Mouse (Mus musculus) heart, postnatal 4 days (tissue): Measurements from ENCODE around the gene Sbk1. TPM values are rescaled to one million over a fixed set of nuclear protein-coding genes. Genes with fewer than 3 reads are reported as not detected.
A peak's percentile ranks its signal among the peaks of the same experiment; 100 is the strongest.
"Not testable (repeated sequence)": the region's sequence is repeated elsewhere in the genome, so short reads cannot be mapped to it uniquely, and the experiment has no call there.

Experiments
- DNase-seq: peaks from one replicate; pipeline ENCODE4 v3.0.0; 2021
- total RNA-seq, 2 experiments: library from RNA; stranded (reverse); gene quantifications; 2 replicates each; pipeline ENCODE4 v1.2.3; 2021

Sbk1 gene
- total RNA-seq, 2 experiments from 2014 or later: 40.4 to 46.3 TPM

- no peak for DNase-seq
Measured at GRCm38 (mm10) chr7:126288104-126288497, 15.7 kb downstream of the Sbk1 start.

- DNase-seq: no peak
Measured at GRCm38 (mm10) chr7:126288571-126289091, 16.2 kb downstream of the Sbk1 start.

DNA sequence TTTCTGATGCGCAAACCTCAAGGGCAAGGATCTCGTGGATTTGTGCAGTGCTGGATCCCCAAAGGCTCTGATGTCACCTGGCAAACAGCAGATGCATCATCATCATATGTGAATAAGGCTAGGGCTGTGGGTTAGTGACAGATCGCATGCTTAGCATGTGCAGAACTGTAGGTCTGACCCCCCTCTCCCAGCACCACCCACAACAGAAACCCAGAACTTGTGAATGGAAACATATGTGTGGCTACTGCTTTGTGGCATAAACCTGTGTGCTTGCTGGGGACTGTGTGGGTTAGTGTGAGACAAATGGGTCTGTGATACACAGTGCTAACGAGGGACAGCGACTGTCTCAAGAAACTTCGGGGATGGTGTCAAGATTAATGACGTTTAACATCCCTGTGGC lies 17.0 kb downstream of the Sbk1 start:
- DNase-seq: no peak

- DNase-seq: no peak
Measured at GRCm38 (mm10) chr7:126289956-126290355, 17.5 kb downstream of the Sbk1 start.

GRCm38 (mm10) chr7:126291681-126292545 lies 19.5 kb downstream of the Sbk1 start:
- DNase-seq: no peak

- DNase-seq: no peak
Measured at GRCm38 (mm10) chr7:126293091-126293490, 20.7 kb downstream of the Sbk1 start.

DNA sequence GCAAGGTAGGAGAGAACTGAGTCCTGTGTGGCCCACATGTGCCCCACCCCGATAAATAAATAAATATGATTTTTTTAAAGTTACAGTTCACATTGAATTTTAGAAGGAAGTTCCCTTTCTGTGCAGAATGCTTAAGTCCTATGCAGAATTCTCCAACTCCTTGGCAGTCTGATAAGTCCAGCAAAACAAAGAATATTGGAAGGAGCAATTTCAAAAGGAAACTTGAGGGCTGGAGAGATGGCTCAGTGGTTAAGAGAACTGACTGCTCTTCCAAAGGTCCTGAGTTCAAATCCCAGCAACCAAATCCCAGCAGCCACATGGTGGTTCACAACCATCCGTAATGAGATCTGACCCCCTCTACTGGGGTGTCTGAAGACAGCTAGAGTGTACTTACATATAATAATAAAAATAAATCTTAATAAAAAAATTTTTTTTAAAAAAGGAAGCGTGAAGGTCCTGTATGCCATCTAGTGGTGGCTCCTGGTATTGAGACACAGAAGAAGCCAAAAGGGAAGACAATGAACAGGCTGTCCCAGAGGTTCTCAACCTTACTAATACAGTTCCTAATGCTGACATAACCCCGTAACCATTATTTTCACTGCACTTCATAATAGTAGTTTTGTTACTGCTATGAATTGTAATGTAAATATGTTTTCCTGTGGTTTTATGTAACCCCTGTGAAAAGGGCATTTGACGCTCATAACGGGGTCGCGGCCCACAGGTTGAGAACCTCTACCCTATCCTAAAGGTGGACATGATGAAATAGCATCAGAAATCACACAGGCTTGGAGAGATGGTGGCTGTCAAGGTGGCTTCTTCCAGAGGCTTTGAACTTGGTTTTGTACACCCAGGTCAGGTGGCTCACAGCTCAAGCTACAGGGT lies 25.4 kb downstream of the Sbk1 start:
- peak; percentile 69 for DNase-seq

DNA sequence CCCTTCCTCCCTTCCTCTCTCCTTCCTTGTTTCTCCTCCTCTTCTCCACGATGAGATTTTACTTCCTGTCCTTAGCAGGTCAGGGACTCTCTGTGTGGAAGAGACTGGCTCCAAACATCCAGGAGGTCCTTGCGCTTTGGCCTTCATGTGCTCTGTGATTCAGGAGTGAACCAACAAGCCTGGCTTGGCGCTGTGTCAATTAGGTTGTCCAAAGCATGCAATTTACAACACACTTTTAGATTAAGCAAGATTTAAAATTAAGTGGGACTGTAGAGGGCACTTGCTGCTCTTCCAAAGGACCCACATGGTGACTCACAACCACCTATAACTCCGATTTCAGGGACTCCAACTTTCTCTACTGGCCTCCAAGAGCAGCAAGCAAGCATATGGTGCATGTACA lies 26.4 kb downstream of the Sbk1 start:
- no peak for DNase-seq

- DNase-seq: not testable (repeated sequence)
Measured at GRCm38 (mm10) chr7:126301831-126302230, 29.4 kb downstream of the Sbk1 start.

DNA sequence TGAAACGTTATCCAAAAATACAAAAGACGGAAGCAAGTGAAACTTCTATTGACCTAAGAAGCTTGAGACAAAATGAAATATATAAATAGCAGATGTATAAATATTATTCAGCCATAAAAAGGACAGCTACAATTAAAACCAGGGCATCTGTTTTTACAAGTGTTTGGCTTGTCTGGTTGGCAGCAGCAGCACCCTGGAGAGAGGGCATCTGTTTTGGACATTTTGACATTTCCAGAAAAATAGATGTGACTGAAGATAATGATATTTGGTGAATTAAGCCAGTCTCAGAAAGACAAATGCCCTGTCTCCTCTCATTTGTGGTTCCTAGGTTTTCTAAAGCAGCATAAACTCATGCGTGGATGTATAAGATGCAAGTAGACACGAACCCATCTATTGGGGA lies 39.4 kb downstream of the Sbk1 start:
- DNase-seq: no peak

DNA sequence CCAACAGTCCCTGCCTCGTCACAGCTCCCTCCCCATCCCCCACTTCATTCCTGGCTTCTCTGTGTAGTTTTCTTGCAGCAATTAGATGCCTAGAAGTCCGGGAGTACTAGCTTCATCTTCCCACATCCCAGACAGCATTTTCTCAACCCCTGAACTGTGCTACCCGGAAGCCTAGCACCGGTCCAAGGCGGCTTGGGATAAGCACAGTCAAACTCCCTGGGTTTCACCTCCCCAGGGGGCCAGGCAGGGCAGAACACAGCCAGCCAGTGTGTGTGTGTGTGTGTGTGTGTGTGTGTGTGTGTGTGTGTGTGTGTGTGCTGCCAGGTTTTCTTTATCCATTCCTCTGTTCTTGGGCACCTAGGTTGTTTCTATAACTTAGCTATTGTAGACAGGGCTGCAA lies 40.9 kb downstream of the Sbk1 start:
- DNase-seq: no peak

- DNase-seq: no peak
Measured at GRCm38 (mm10) chr7:126314273-126314672, 41.9 kb downstream of the Sbk1 start.

- DNase-seq: peak; percentile 87
Measured at GRCm38 (mm10) chr7:126323729-126324128, 51.3 kb downstream of the Sbk1 start.

GRCm38 (mm10) chr7:126324791-126325190 lies 52.4 kb downstream of the Sbk1 start:
- DNase-seq: no peak

GRCm38 (mm10) chr7:126325576-126326273 lies 53.3 kb downstream of the Sbk1 start:
- not testable (repeated sequence) for DNase-seq

DNA sequence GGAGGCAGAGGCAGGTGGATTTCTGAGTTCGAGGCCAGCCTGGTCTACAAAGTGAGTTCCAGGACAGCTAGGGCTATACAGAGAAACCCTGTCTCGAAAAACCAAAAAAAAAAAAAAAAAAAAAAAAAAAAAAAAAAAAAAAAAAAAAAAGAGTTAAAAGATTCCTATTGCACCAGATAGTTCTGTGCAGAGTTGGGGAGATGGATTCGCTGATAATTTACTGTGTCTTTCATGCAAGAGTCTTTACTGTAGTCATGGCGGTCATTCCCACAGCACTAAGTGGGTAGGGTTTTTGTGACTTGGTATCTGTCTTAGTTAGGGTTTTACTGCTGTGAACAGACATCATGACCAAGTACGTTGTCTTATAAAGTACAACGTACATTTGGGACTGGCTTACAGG lies 56.4 kb downstream of the Sbk1 start:
- DNase-seq: not testable (repeated sequence)

GRCm38 (mm10) chr7:126329907-126330645 lies 57.7 kb downstream of the Sbk1 start:
- no peak for DNase-seq

DNA sequence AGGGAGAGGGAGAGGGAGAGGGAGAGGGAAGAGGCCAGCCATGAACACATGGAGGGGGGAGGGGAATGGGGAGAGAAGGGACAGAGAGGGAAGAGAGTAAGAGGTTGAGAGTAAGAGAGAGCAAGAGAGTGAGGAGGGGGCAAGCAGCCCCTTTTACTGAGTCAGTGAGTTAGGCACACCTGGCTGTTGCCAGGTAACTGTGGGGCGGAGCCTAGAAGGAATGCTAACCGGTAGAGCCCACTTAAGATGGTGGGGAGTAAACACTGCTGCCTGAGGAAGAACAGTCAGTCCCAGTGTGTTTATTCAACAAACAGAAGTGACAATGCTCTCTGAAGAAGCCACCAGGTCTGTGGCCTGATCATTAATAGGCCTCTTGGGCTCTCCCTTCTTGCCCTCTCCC lies 58.3 kb downstream of the Sbk1 start:
- DNase-seq: no peak

GRCm38 (mm10) chr7:126332691-126333090 lies 60.3 kb downstream of the Sbk1 start:
- DNase-seq: no peak

GRCm38 (mm10) chr7:126335556-126335955 lies 63.1 kb downstream of the Sbk1 start:
- no peak for DNase-seq

DNA sequence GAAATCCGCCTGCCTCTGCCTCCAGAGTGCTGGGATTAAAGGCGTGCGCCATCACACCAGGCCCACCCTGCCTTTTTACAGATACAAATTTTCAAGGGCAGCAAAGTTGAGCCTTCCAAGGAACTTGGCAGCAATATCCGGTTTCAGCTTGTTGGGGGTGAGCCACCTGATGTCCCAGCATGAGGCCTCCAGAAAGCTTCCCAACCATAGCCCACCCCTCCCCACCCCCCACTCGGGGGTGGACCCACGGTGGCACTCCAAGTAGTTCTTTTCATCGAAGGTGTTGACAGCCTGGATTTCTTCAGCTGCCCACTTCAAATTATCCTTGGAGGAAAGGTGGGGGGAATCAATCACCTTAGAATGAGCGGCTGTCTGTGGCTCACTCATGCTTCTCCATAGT lies 66.5 kb downstream of the Sbk1 start:
- DNase-seq: no peak

GRCm38 (mm10) chr7:126339521-126339971 lies 67.1 kb downstream of the Sbk1 start:
- DNase-seq: peak; percentile 22
